Mouse (Mus musculus): ENCODE measurements around the gene Gm19668.
"Not testable (repeated sequence)": the region's sequence is repeated elsewhere in the genome, so short reads cannot be mapped to it uniquely, and the experiment has no call there.

Gm19668 gene

GRCm38 (mm10) chr10:77769727-77770126, 29.2 kb downstream of the Gm19668 start:
- DNase-seq = no peak

DNA sequence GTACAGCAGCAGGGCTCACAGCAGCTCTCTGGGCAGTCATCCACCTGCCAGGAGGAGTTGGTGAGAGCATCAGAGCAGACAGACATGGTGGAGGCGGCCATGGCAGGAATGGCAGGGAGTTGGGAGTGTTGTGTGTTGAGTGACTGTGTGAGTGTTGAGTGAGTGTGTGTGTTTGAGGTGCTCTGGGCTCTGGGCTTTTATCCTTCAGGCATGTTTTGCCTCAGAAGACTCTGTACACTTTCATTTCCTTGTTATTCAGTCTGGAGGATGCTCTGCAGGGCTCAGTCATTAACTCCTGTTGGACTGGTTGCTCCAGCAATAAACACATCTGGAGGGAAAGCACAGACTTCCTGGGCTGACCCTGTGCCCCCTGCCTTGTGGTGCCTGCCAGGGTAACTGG, 39.4 kb downstream of the Gm19668 start, which contains the start of gene Gm3233:
Gene Gm3233 (minus strand): TSS at position 101 of the 400 bp plus-strand sequence.
- not testable (repeated sequence) for DNase-seq

DNA sequence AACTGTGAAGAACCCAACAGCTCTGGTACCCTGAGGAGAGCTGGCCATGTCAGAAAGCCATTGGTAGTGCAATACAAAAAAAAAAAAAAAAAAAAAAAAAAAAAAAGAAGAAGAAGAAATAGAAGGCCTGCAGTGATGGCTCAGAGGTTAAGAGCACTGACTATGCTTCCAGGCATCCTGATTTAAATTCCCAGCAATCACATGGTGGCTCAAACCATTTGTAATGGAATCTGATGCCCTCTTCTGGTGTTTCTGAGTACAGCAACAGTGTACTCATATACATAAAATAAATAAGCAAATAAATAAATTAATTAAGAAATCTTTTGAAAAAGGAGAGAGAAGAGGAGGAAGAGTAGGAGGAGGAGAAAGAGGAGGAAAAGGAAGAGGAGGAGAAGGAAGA, 45.5 kb downstream of the Gm19668 start:
- no peak for DNase-seq

DNA sequence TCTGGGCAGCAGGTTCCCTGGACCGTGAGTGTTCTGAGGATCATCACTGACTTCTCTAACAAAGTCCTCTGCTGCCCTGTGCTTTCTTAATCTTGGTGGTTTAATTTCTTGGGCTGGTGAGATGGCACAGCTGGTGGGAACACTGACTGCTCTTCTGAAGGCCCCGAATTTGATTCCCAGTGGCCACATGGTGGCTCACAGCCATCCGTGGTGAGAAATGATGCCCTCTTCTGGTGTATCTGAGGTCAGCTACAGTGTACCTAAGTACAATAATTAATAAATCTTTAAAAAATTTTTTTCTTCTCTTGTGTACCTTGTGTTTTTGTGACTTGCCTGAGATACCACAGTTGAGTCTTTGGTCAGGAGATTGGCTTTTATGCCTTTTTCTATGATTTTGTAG, 46.6 kb downstream of the Gm19668 start:
- DNase-seq = not testable (repeated sequence)

GRCm38 (mm10) chr10:77751254-77751653, 47.7 kb downstream of the Gm19668 start, which contains the start of gene Gm9736:
TSS of gene Gm9736 (minus strand) at chr10:77751354.
- DNase-seq = not testable (repeated sequence)

DNA sequence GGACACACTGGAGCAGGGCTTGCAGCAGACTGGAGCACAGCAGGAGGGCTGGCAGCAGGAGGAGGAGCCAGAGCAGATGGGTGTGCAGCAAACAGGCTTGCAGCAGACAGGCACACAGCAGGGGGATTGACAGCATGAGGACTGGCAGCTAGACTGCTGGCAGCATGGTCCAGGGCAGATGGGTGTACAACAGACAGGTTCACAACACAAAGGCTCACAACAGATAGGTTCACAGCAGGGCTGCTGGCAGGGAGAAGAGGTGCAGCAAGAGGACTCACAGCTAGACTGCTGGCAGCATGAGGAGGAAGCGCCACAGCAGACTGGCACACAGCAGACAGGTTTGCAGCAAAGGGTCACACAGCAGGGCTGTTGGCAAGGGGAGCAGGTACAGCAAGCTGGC, 48.2 kb downstream of the Gm19668 start:
- not testable (repeated sequence) for DNase-seq
